Mouse (Mus musculus) heart, postnatal 0 days (tissue): Measurements from ENCODE around the gene Hoxa6. TPM values are rescaled to one million over a fixed set of nuclear protein-coding genes. Genes with fewer than 3 reads are reported as not detected.

ENCODE experiments used
- ATAC-seq: fragments of 200-750 bp; cut with Nextera tagmentation; 2 replicates; pipeline ENCODE4 v1.8.0; 2017; ENCODE audit warnings: low read depth, moderate number of reproducible peaks, moderate library complexity; ENCODE audit not compliant: insufficient read depth
- DNase-seq: peaks from one replicate; pipeline ENCODE4 v3.0.0-alpha.2; 2016; ENCODE audit warnings: low spot score
- H3K27ac ChIP-seq: fragments of 300-500 bp; sonication (generic); 2 replicates; pipeline ENCODE4 v1.5.1; 2014; ENCODE audit warnings: low read depth, mild to moderate bottlenecking
- H3K27me3 ChIP-seq: fragments of 300-500 bp; sonication (generic); 2 replicates; pipeline ENCODE4 v1.6.1; 2014; ENCODE audit warnings: low read length, mixed read lengths; ENCODE audit not compliant: control insufficient read depth, insufficient read depth
- H3K36me3 ChIP-seq: fragments of 300-500 bp; sonication (generic); replicated peaks from 2 replicates; pipeline ENCODE4 v1.6.1; 2014; ENCODE audit warnings: low read length, mixed read lengths; ENCODE audit not compliant: control insufficient read depth, insufficient read depth
- H3K4me1 ChIP-seq: fragments of 300-500 bp; sonication (generic); 2 replicates; pipeline ENCODE4 v1.6.1; 2014; ENCODE audit warnings: antibody characterized with exemption; ENCODE audit not compliant: control insufficient read depth, insufficient read depth
- H3K4me2 ChIP-seq: fragments of 300-500 bp; sonication (generic); 2 replicates; pipeline ENCODE4 v1.6.1; 2014; ENCODE audit warnings: low read depth, mild to moderate bottlenecking, low read length, moderate library complexity
- H3K4me3 ChIP-seq: fragments of 300-500 bp; sonication (generic); 2 replicates; pipeline ENCODE4 v1.5.1; 2014; ENCODE audit warnings: low read depth, low read length
- H3K9ac ChIP-seq: fragments of 300-500 bp; sonication (generic); replicated peaks from 2 replicates; pipeline ENCODE4 v1.6.1; 2014; ENCODE audit warnings: low read depth, low read length, mixed read lengths
- H3K9me3 ChIP-seq: fragments of 300-500 bp; sonication (generic); replicated peaks from 2 replicates; pipeline ENCODE4 v1.6.1; 2016; ENCODE audit warnings: low read length; ENCODE audit not compliant: control insufficient read depth
- CTCF ChIP-seq: IDR thresholded peaks from 2 replicates; pipeline ENCODE4 v1.5.1; 2016; ENCODE audit warnings: antibody characterized with exemption, control low read depth, low read depth
- EP300 ChIP-seq: IDR thresholded peaks from 2 replicates; pipeline ENCODE4 v1.6.1; 2016; ENCODE audit warnings: antibody characterized with exemption, low read depth
- WGBS: fragments of 180-500 bp; shearing (Covaris S2); extraction: QIAGEN DNeasy Blood & Tissue Kit; methylation state at CpG from one replicate; pipeline ENCODE4 v1.1.7; 2014; 5-methylcytosine and 5-hydroxymethylcytosine counted together
- polyA plus RNA-seq: library from polyadenylated mRNA; unstranded; fragments of >200 nt; fragmentation: Nextera tagmentation; extraction: Ambion mirVana; gene quantifications from 2 replicates; pipeline ENCODE4 v1.2.1, GENCODE M21; 2015
- total RNA-seq: library from RNA; depleted of rRNA; stranded (reverse); fragments of >200 nt; gene quantifications from 2 replicates; pipeline ENCODE4 v1.2.3, GENCODE M21; 2014; ENCODE audit warnings: low replicate concordance

Hoxa6 gene
- total and polyA plus RNA-seq, 2 experiments from 2014 or later, result not detected

GRCm38 (mm10) chr6:52172501-52172900 is 36.0 kb downstream of the Hoxa6 start:
- Histone ChIP-seq H3K36me3 (no peaks in the 10 kb centered on the region), H3K4me2 (peak overlapping the region; percentile 32), H3K4me3 (peak overlapping the region; percentile 19), H3K27ac (no peak overlapping the region; the same call in 1 of the 2 replicates), H3K9me3 (no peaks in the 10 kb centered on the region), H3K4me1 (0 out of 2 replicates have a peak, but pooled peaks cover 3% of the 10 kb centered on the region), H3K27me3 (peaks cover 99% of the 10 kb centered on the region), H3K9ac (no peak overlapping the region)
- ATAC-seq, result peak; percentile 52; the same call in 1 of the 2 replicates
- WGBS, result 2% methylated on average over 35 of the region's 35 CpGs
- no peak for DNase-seq
- no peak for TF ChIP-seq CTCF

GRCm38 (mm10) chr6:52171938-52172337 is 36.6 kb downstream of the Hoxa6 start:
- TF ChIP-seq CTCF (no peak), EP300 (no peak)
- H3K4me1 ChIP-seq, result 0 out of 2 replicates have a peak, but pooled peaks cover 3% of the 10 kb centered on the region
- H3K4me3 ChIP-seq, result peak overlapping the region; percentile 19
- 17% methylated on average over 7 of the region's 7 CpGs for WGBS
- H3K9me3 ChIP-seq, result no peaks in the 10 kb centered on the region
- H3K9ac ChIP-seq, result no peak overlapping the region
- H3K36me3 ChIP-seq, result no peaks in the 10 kb centered on the region
- H3K27me3 ChIP-seq, result peaks cover 99% of the 10 kb centered on the region
- H3K27ac ChIP-seq, result no peak overlapping the region; the same call in 1 of the 2 replicates
- DNase-seq, result no peak
- ATAC-seq, result no peak
- peak overlapping the region; percentile 32 for H3K4me2 ChIP-seq

- Histone ChIP-seq H3K9ac (no peak overlapping the region), H3K36me3 (no peaks in the 10 kb centered on the region), H3K27me3 (peaks cover 99% of the 10 kb centered on the region), H3K4me1 (0 out of 2 replicates have a peak, but pooled peaks cover 3% of the 10 kb centered on the region), H3K4me2 (no peak overlapping the region), H3K4me3 (no peak overlapping the region), H3K27ac (no peak overlapping the region), H3K9me3 (no peaks in the 10 kb centered on the region)
- DNase-seq (no peak), ATAC-seq (no peak)
- 13% methylated on average over 4 of the region's 4 CpGs for WGBS
- TF ChIP-seq EP300 (no peak), CTCF (no peak)
Measured at GRCm38 (mm10) chr6:52171331-52171730, 37.2 kb downstream of the Hoxa6 start.

GRCm38 (mm10) chr6:52170898-52171223 is 37.7 kb downstream of the Hoxa6 start:
- 0 out of 2 replicates have a peak, but pooled peaks cover 3% of the 10 kb centered on the region for H3K4me1 ChIP-seq
- H3K4me3 ChIP-seq, result no peak overlapping the region
- ATAC-seq (0 out of 2 replicates have a peak, but pooled peaks have one; percentile 8), DNase-seq (no peak)
- peak overlapping the region; percentile 46 for H3K27ac ChIP-seq
- no peaks in the 10 kb centered on the region for H3K36me3 ChIP-seq
- peaks cover 99% of the 10 kb centered on the region for H3K27me3 ChIP-seq
- 0 out of 2 replicates have a peak overlapping the region, but pooled peaks have one; percentile 17 for H3K4me2 ChIP-seq
- no peak overlapping the region for H3K9ac ChIP-seq
- 8% methylated on average over 5 of the region's 5 CpGs for WGBS
- H3K9me3 ChIP-seq, result no peaks in the 10 kb centered on the region
- TF ChIP-seq EP300, result no peak
- TF ChIP-seq CTCF, result no peak

- Histone ChIP-seq H3K9ac (no peak overlapping the region), H3K27me3 (peaks cover 99% of the 10 kb centered on the region), H3K4me2 (peak overlapping the region; percentile 17; the same call in 1 of the 2 replicates), H3K9me3 (no peaks in the 10 kb centered on the region), H3K36me3 (no peaks in the 10 kb centered on the region), H3K4me3 (no peak overlapping the region), H3K4me1 (0 out of 2 replicates have a peak, but pooled peaks cover 3% of the 10 kb centered on the region), H3K27ac (peak overlapping the region; percentile 46)
- TF ChIP-seq CTCF, result no peak
- no peak for TF ChIP-seq EP300
- DNase-seq (no peak), ATAC-seq (peak; percentile 33; the same call in 1 of the 2 replicates)
- 5% methylated on average over 39 of the region's 40 CpGs for WGBS
Measured at GRCm38 (mm10) chr6:52170166-52170897, 38.2 kb downstream of the Hoxa6 start.
